Mouse (Mus musculus): ENCODE measurements around the gene Ilkap. TPM values are rescaled to one million over a fixed set of nuclear protein-coding genes. Genes with fewer than 3 reads are reported as not detected.

The Ilkap gene
- polyA plus RNA-seq, 1 experiment, result 64.5 TPM

DNA sequence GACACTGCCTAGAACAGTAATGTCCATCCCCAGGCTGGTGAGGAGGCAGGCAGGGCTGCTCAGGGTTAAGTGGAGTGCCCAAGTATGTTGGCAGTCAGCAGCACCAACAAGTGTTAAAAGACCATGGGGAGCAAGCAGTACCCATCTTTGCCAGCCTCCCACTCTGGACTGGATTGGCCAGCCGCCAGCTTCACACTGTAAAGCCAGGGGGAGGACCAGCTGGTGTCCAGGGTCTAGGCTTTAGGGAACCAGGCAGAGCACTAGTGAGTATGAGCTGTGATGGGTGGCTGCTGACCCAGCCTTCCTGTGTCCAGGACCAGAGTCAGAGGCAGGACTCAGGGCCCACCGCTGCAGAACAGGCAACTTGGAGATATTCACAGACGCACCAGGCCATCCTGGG lies 54.6 kb downstream of the Ilkap start:
- no peak overlapping the region for H3K4me3 ChIP-seq (ENCODE audit: insufficient read depth, low read length)
- H3K27ac ChIP-seq (ENCODE audit: insufficient read depth, low read length), result no peak overlapping the region
- no peaks in the 10 kb centered on the region for H3K4me1 ChIP-seq (ENCODE audit: control insufficient read depth, insufficient read depth, low read length)
- TF ChIP-seq CTCF (IDR thresholded peaks at IDR 0.05; ENCODE audit: borderline replicate concordance, insufficient read depth, low read length), result no peak
- no peak for TF ChIP-seq POLR2A (IDR thresholded peaks at IDR 0.05; ENCODE audit: low read depth, low read length)

DNA sequence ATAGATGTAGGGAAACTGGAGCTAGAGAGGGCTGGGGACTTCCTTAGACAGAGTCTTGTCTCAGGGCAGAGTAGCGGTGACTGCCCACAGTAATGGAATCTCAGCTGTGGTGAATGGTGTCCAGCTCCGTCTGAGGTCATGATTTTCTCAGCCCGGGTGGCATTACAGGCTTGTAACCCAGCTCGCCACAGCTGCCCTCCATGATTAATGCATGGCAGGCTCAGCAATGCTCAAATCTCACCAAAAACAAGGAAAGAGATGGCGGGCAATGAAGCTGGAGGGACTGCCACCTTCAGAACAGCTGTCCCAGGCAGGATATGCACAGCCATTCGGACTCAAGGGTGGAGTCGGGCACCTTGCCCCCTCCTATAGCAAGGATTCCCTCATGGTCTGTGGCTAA lies 61.3 kb downstream of the Ilkap start:
- TF ChIP-seq CTCF (IDR thresholded peaks at IDR 0.05; ENCODE audit: borderline replicate concordance, insufficient read depth, low read length), result no peak
- TF ChIP-seq POLR2A (IDR thresholded peaks at IDR 0.05; ENCODE audit: low read depth, low read length), result no peak

DNA sequence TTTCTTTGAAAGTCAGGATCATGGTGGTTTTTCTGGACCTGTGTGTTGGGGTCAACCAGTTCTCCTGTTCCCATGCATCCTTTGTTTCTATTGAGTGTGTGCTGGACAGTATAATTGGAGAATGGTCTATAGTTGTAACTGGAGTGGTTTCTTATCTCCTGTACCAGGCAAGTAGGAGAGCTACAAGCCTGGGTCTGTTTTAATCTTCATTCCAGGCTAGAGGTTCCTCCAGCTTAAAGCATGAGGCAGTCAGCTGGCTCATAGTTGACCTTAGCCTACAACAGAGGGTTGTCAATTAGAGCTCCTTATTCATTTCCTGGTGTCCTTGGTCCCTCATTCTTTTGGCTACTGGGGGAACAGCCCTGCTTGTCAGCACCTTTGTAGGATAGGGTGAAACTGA lies 65.0 kb downstream of the Ilkap start:
- TF ChIP-seq CTCF (IDR thresholded peaks at IDR 0.05; ENCODE audit: borderline replicate concordance, insufficient read depth, low read length), result no peak
- TF ChIP-seq POLR2A (IDR thresholded peaks at IDR 0.05; ENCODE audit: low read depth, low read length), result no peak
- Histone ChIP-seq H3K4me1 (ENCODE audit: control insufficient read depth, insufficient read depth, low read length) (no peaks in the 10 kb centered on the region), H3K4me3 (ENCODE audit: insufficient read depth, low read length) (no peak overlapping the region), H3K27ac (ENCODE audit: insufficient read depth, low read length) (no peak overlapping the region)

More for the DNA sequence above, 61.3 kb downstream of the Ilkap start:
- H3K4me1 ChIP-seq (ENCODE audit: control insufficient read depth, insufficient read depth, low read length), result no peaks in the 10 kb centered on the region
- H3K4me3 ChIP-seq (ENCODE audit: insufficient read depth, low read length), result no peak overlapping the region
- H3K27ac ChIP-seq (ENCODE audit: insufficient read depth, low read length), result no peak overlapping the region

DNA sequence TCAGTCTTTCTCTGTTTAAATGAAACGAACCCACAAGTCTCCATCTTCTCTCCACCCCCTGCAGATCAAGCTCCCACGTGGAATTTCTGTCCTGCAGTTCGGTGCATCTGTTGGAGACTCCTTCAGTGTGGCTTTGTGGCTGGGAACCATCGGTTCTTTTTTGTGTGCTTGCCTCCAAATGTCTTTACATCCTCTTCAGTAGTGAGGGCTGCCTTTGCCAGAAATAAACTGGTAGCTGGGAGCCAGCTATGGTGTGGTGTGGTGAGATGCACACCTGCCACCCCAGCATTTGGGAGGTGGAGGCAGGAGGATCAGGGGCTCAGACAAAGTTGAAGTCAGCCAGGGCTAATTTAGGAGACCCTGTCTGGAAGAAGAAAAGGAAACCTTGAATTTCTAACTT lies 66.5 kb downstream of the Ilkap start:
- no peak overlapping the region for H3K27ac ChIP-seq (ENCODE audit: insufficient read depth, low read length)
- TF ChIP-seq CTCF (IDR thresholded peaks at IDR 0.05; ENCODE audit: borderline replicate concordance, insufficient read depth, low read length), result no peak
- no peak for TF ChIP-seq POLR2A (IDR thresholded peaks at IDR 0.05; ENCODE audit: low read depth, low read length)
- no peak overlapping the region for H3K4me3 ChIP-seq (ENCODE audit: insufficient read depth, low read length)
- no peaks in the 10 kb centered on the region for H3K4me1 ChIP-seq (ENCODE audit: control insufficient read depth, insufficient read depth, low read length)

DNA sequence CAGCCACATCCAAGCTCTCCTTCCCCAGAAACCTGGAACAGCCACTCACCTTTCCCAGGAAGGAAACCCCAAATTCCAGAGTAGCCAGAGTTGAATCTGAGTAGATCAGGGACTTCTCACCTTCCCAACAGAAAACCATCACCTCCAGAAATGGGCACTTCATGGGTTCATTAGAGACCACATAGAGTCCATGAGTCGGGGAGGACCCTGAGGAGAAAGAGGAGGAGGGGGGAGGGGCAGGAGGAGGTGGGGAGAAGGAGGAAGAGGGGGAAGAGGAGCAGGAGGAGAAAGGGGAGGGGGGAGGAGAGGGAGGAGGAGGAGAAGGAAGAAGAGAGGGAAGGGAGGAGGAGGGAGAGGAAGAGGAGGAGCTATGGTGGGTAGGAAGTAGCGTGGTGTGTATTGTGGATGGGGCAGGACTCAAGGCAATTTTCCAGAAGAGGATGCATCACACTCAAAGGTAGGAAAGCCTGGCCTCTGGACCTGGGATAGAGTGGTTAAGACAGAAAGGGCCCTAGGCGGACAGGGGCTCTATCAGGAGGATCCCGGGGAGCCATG lies 73.0 kb downstream of the Ilkap start:
- Histone ChIP-seq H3K4me3 (ENCODE audit: insufficient read depth, low read length) (no peak overlapping the region), H3K27ac (ENCODE audit: insufficient read depth, low read length) (no peak overlapping the region), H3K4me1 (ENCODE audit: control insufficient read depth, insufficient read depth, low read length) (no peaks in the 10 kb centered on the region)
- TF ChIP-seq CTCF (IDR thresholded peaks at IDR 0.05; ENCODE audit: borderline replicate concordance, insufficient read depth, low read length) (no peak), POLR2A (IDR thresholded peaks at IDR 0.05; ENCODE audit: low read depth, low read length) (no peak)

DNA sequence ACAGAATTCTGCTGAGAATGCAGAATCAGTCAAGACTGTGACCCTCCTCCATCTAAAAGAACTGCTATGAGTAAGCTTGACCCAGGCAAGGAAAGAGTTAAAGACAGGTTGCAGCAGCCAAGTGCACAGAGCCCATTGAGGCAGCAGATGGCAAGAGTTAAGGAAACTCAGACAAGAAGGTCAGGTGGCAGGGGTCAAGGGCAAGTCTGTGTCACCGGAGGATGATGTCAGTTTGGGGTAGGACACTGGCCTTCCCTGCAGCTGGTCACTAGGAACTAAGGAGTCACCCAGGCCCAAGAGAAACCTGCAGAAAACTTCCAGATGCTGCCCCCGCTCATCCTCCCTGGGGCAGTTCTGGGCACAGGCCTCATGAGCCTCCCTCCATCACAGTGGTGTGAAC lies 74.0 kb downstream of the Ilkap start:
- H3K4me1 ChIP-seq (ENCODE audit: control insufficient read depth, insufficient read depth, low read length), result no peaks in the 10 kb centered on the region
- TF ChIP-seq POLR2A (IDR thresholded peaks at IDR 0.05; ENCODE audit: low read depth, low read length) (no peak), CTCF (IDR thresholded peaks at IDR 0.05; ENCODE audit: borderline replicate concordance, insufficient read depth, low read length) (no peak)
- no peak overlapping the region for H3K27ac ChIP-seq (ENCODE audit: insufficient read depth, low read length)
- no peak overlapping the region for H3K4me3 ChIP-seq (ENCODE audit: insufficient read depth, low read length)

Other genes with a start within 250 kb of the Ilkap start
- gene Ramp1, start 219.0 kb downstream of the Ilkap start, polyA plus RNA-seq (2011; ENCODE audit: insufficient read length, low read depth, missing spikeins), result 5.7 and 7.6 TPM in 2 replicates
- gene Ube2f, start 148.5 kb downstream of the Ilkap start, polyA plus RNA-seq (2011; ENCODE audit: insufficient read length, low read depth, missing spikeins), result 59.0 and 71.7 TPM in 2 replicates
- gene Scly, start 100.5 kb downstream of the Ilkap start, polyA plus RNA-seq (2011; ENCODE audit: insufficient read length, low read depth, missing spikeins), result 6.4 and 8.7 TPM in 2 replicates
- not detected in 2 replicates for gene Espnl, start 76.7 kb downstream of the Ilkap start, polyA plus RNA-seq (2011; ENCODE audit: insufficient read length, low read depth, missing spikeins)
- 0.23 and 0.58 TPM in 2 replicates for gene Klhl30, start 47.8 kb downstream of the Ilkap start, polyA plus RNA-seq (2011; ENCODE audit: insufficient read length, low read depth, missing spikeins)
- 6.1 and 10.8 TPM in 2 replicates for gene Erfe, start 32.4 kb downstream of the Ilkap start, polyA plus RNA-seq (2011; ENCODE audit: insufficient read length, low read depth, missing spikeins)
- 9.2 and 9.9 TPM in 2 replicates for gene Hes6, start 15.2 kb upstream of the Ilkap start, polyA plus RNA-seq (2011; ENCODE audit: insufficient read length, low read depth, missing spikeins)
- 2.5 and 7.4 TPM in 2 replicates for gene Per2, start 60.5 kb upstream of the Ilkap start, polyA plus RNA-seq (2011; ENCODE audit: insufficient read length, low read depth, missing spikeins)
- gene Traf3ip1, start 95.8 kb upstream of the Ilkap start, polyA plus RNA-seq (2011; ENCODE audit: insufficient read length, low read depth, missing spikeins), result 8.0 and 8.8 TPM in 2 replicates
- 8.2 and 9.8 TPM in 2 replicates for gene Asb1, start 141.7 kb upstream of the Ilkap start, polyA plus RNA-seq (2011; ENCODE audit: insufficient read length, low read depth, missing spikeins)

Data from embryonic fibroblast, embryonic 13.5 days (primary cell).